Mouse (Mus musculus): ENCODE data around the gene Dusp23.

Gene Dusp23

DNA sequence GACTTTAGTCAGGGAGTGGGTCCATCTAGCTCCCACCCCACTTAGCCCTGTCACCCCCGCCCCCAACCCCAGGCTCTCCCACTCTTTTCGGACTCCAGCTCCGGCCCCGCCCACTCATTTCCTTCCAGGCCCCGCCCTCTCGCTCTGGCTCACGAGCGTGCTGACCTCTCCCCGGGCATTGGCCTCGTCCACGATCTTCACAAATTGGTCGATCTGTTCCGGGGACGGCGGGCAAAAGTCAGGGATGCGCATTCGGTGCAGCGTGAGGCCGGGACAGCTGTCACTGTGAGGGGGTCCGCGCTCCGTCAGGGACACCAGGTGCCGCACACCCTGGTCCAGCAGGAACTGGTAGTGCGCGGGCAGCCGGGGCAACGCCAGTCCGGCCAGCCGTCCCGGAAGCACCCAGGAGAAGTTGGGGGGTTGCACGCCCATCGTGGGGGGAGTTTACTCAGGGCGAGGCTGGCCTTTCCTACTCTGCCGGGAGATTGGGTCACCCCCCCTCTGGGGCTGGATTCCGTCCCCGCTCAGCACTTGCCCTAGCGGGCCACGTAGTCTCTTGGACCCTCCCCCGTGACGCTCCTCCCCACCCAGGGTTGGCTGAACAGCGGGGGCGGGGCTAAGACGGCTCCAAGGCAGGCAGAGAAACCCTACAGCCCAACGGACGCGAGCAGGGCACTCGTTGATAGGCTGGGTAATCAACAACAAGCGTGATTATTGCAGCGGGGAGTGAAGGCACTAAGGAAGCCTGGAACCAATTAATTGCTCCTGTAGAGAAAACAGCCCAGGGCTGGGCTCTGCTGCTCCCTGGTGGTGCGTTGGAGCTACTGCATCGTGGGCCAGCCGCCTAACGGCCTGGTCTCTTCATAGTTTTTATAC lies at the start of gene Dusp23:
Dusp23 (minus strand) TSS at position 512 of the 876 bp plus-strand sequence.
- in situ Hi-C loops (cut with MboI; ENCODE audit: low sequenced_read_pairs) = loop anchor here (25.0 kb wide), 2 partner anchors 220 to 755 kb away; no protein-coding TSS in a partner anchor

DNA sequence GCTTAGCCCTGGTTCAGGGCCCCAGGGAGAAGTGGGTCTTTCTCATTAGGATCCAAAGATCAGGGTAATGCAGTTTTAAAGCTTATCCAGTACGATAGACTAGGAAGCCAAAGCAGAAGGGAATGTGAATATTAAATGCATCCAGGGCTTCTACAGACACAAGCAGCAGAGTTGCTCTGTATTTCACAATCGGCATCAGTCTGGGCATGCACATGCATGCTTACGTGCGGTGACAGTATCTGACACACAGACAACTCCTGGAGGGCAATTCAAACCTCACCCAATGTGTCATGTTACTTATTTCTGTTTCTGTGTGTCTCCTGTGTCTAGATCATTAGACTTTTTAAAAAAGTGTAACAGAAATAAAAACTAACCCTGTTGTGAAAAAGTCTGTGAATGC lies 48.0 kb upstream of the Dusp23 start:
- in situ Hi-C loops (cut with MboI; ENCODE audit: low sequenced_read_pairs) = no loop called here

DNA sequence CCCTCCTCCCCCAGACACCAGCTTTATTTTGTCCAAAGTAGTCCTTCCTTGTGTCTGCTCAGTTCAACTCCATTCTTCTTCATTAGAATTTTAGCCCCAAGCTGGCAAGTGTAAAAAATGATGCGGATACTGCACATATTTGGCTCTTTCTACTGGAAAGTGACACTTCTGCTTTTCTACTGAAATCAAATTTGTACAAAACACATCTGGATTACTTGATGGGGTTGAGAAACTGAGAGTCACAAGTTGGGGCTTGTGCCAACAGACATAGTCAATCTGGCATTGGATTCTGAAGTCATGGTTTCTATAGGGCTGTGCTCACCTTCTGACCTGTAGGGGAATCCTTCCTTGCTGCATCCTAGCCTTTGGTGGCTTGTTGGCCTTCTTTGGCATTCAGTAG lies 38.0 kb upstream of the Dusp23 start:
- in situ Hi-C loops (cut with MboI; ENCODE audit: low sequenced_read_pairs) = no loop called here

DNA sequence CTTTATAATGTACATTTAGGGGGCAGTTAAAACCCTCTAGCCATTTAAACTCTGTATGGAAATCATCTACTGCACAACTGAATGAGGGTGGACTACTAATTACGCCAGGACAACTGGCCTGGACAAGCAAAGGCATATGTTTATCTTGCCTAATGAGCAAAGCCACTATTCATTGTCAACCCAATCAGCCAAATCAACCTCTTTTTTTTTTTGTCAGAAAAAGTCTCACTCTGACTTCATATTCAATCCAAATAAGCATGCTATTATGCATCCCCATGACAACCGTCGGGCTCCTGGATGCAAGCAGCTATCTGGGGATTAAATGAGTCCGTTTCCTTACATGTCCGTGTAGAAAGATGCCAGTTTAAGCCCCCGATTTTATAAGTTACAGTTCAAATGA lies 34.8 kb upstream of the Dusp23 start:
- in situ Hi-C loops (cut with MboI; ENCODE audit: low sequenced_read_pairs) = no loop called here

DNA sequence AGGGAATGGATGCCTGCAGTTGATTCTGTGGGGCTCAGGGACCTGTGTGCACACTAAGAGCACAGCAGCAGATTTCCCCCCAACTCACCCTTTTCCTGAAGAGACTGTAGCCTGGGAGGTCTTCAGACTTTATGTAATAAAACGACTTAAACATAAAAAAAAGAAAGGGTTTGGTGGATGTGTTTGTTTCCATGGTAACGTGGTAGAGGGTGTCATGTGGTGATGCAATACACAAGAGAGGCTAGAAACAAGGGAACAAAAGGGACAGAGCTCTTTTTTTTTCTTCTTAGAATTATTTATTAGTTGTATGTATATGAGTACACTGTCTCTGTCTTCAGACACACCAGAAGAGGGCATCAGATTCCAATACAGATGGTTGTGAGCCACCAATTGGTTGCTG lies 32.7 kb upstream of the Dusp23 start:
- in situ Hi-C loops (cut with MboI; ENCODE audit: low sequenced_read_pairs) = no loop called here

DNA sequence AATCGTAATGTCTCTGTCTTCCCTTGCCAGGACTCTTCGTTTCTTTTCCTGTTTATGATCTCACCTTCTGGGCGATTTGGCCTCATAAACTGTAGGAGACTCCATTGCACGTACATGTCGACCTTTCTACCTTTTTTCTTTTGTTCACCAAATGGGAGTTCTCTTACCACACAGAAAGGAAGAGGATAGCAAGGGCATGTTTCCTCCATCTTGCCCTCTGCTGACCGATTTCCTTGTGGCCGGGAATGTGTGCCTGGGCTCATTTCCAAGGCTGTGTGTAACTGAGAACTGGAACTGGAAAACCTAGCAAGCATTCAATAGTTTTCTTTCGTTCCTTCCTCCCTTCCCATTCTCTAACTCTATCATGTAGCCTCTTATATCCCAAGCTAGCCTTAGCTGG lies 26.9 kb upstream of the Dusp23 start:
- in situ Hi-C loops (cut with MboI; ENCODE audit: low sequenced_read_pairs) = no loop called here

DNA sequence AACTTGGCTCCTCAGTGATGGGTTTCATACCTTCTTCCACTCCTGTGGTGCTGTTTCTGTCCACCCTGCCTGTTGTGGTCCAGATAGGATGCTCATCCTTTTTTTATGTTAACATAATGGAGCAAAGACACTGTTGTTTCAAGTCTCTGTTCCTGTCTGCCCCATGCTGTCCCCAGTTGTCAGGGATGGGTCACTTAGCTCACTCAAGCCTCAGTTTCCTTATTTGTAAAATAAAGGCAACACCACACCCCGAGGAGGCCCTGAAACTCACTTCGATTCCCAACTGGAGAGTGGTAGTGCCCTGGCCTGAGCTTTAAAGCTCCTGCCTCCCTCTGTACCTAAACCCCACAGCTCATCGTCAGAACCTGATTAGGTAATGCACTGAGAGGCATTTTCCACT lies 24.5 kb upstream of the Dusp23 start:
- in situ Hi-C loops (cut with MboI; ENCODE audit: low sequenced_read_pairs) = no loop called here

DNA sequence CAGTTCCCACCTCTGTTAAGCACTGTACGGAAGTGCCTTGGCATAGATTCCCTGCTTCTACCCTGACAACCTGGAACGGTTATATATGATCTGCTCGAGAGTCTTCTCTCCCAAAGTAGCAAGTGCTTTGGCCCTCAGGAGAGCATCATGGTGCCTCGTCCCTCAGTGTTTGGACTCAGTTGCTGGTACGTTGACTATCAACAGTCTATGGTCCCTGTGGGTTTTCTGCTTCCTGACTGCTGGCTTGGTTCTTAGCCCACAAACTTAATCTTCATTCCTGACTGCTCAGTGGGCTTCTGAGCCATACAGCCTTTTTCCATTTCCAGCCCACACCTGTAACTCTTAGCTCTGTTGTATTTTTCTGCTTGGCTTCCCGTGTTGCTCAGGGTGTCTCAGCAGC lies 21.1 kb upstream of the Dusp23 start:
- in situ Hi-C loops (cut with MboI; ENCODE audit: low sequenced_read_pairs) = no loop called here

DNA sequence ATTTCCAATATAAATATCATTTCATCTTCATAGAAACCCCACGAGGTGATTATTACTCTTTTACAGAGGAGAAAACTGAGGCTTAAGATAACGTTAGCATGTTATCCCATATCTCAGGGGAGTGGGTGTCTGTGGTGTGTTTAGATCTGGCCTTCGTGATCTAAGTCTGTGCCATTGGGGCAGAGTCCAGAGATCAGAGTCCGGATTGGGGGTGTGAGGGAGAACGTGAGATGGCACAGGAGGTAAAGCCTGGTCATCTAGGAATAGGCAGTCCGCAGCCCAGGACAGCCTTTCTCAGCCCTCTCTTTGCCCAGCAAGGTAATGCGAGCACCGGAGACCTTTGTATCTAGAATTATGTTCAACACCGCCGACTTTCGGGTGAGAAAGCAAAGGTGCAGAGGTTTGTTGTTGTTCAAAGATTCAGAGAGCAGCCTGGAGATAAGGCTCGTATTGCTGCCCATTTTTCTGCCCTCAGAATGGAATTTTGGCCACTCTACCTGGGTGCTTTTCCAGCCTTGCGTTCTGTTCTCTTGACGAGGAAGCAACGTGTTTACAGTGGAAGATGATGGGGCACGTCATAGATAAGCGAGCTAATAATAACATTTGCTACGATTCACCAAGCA lies 19.4 kb upstream of the Dusp23 start:
- in situ Hi-C loops (cut with MboI; ENCODE audit: low sequenced_read_pairs) = no loop called here

DNA sequence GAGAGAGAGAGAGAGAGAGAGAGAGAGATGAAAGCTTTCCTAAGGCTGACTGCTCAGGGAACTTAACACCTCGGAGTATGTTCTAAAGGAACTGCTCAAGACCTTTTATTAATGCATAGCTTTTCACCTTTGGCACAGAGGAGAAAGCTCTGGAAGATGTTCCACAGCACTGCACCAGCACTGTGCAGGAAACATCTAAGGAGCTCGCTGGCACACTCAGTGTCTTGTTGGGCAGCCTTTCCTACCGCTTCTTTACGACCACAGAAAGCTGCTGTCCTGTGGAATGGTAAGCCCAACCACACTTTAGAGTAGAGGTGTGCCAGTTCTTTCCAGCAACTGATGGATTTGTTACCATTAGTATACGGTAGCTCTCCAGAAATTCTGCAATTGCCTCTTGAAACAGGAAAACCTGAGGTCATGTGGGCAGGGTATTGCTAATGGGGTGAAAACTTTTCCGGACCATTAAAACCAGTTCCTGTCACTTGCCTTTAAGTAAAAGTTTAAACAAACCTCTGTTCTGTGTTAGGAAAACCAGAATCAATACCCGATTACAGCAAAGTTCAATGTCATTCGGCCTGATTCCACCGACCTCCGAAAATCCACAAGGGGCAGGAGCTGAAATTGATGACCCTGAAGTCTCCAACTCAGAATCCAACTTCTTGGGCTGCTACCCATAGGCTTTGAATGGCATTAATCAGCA lies 18.7 kb upstream of the Dusp23 start:
- in situ Hi-C loops (cut with MboI; ENCODE audit: low sequenced_read_pairs) = no loop called here

DNA sequence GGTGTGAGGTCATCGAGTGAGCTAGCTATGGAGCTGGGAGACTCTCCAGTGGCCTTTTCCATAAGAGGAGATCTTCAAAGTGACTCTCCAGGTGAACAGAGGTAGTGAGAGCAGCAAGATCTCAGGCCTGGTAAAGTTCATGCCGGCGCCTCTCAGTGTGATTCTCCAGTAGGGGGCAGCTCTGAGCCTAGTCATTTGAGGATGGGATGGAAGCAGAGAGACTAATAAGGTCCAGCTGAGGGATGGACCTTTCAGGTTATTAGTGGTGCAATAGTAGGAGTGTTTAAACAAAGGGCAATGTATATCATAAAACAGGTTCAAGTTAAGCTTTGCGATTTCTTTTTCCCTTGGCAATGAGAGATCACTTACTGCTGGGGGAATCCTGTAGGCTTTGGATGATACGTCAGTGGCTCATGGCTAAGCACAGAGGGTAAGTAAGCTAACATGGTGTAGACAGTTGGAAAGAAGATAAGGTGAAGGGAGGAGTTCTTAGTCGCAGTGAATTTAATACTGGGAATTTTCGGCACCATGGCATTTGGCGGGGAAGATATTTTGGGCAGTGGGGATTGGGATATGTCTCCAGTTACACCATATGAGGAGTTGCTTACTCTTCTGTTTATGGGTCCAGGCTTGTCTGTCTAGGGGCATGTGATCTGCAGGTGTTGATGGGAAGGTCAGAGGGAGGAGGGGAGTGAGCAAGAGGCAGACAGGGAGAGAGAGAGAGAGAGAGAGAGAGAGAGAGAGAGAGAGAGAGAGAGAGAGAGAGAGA lies 17.9 kb upstream of the Dusp23 start:
- in situ Hi-C loops (cut with MboI; ENCODE audit: low sequenced_read_pairs) = no loop called here

DNA sequence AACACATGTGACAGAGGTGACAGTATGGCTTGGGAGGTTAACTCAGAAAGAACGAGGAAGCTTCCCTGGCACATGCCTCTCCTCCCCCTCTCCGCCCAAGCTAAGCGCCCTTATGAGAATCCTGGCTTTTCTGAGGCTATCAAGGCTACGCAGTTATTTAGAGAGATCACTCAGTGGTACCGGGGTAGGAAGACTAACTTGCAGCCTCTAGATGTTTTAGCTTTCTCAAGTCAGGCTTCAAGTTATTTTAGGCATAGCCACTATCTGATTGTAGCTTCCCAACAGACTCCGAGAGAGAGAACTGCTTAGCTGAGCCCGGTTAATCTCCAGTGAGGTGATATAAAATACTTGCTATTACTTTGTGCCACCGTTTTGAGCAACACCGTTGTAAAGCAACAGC lies 16.6 kb upstream of the Dusp23 start:
- in situ Hi-C loops (cut with MboI; ENCODE audit: low sequenced_read_pairs) = loop anchor here (25.0 kb wide), 2 partner anchors 237 to 738 kb away; no protein-coding TSS in a partner anchor

DNA sequence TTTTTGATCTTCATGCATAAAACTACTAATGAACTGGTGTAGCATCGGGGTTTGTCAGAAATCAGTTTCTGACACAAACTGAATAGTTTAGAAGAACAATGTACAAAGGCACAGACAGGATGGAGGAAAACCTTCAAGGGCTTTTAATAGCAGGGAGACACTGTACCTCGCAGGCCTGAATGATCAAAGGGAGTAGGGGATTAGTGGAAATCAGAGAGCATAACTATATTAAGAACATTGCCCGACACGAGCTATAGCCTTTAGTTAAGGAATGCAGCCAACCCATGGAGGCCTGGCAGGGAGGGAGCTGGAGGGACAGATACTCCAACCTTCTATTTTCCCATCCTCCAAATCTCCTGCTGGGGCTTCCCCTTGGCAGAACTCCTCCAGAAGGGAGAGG lies 14.5 kb upstream of the Dusp23 start:
- in situ Hi-C loops (cut with MboI; ENCODE audit: low sequenced_read_pairs) = loop anchor here (25.0 kb wide), 2 partner anchors 235 to 740 kb away; no protein-coding TSS in a partner anchor

DNA sequence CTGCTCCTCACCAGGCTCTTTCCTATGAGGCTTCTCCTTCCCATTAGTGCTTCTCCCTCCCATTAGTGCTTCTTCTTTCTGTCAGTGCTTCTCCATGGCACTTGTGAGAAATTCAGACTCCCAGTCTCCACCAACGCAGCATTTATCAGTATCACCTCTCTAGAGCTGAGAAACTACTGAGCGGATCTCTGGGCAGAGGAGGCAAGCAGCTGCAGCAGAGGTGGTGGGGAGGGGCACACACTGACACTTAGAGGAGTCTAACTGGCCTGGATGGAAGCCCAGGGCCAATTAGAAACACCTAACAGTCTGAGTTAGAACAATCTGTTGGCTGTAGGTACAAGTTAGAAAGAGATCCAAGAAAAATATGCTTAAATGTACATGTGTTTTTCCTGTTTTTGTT lies 6.0 kb upstream of the Dusp23 start:
- in situ Hi-C loops (cut with MboI; ENCODE audit: low sequenced_read_pairs) = loop anchor here (25.0 kb wide), 2 partner anchors 226 to 749 kb away; no protein-coding TSS in a partner anchor

DNA sequence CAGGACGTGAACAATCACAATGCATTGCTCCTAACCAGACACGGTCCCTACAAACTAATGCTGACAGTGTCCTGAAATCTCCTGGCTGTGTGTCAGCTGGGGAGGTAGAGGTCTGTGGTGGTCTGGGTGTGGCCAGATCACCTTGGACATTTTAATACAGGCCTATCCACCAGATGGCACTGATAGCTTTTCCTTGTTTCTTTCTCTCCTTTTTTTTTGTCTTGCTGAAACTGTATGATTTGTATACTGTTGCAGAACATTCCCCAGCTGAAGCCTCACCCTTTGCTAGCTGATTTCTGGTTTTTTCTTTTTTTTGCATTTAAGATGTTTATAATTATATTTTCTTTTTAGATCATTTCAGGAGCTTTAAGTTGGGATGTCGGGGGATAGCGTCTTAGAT lies 5.0 kb upstream of the Dusp23 start:
- in situ Hi-C loops (cut with MboI; ENCODE audit: low sequenced_read_pairs) = loop anchor here (25.0 kb wide), 2 partner anchors 226 to 750 kb away; no protein-coding TSS in a partner anchor

DNA sequence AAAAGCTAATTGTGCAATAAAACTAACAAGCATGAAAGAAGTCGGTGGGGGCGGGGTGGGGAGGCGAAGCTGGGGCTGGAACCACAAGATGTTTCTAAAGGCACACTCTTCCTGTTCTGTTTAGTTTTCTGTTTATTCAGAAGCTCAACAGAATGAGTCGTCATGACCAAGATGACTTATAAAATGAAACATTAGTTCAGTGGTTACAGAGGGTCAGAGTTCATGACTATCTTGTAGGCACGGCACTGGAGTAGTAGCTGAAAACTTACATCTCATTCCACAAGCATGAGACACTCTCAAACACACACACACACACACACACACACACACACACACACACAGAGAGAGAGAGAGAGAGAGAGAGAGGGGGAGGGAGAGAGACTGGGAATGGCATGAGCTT lies 3.5 kb upstream of the Dusp23 start:
- in situ Hi-C loops (cut with MboI; ENCODE audit: low sequenced_read_pairs) = loop anchor here (25.0 kb wide), 2 partner anchors 224 to 751 kb away; no protein-coding TSS in a partner anchor

DNA sequence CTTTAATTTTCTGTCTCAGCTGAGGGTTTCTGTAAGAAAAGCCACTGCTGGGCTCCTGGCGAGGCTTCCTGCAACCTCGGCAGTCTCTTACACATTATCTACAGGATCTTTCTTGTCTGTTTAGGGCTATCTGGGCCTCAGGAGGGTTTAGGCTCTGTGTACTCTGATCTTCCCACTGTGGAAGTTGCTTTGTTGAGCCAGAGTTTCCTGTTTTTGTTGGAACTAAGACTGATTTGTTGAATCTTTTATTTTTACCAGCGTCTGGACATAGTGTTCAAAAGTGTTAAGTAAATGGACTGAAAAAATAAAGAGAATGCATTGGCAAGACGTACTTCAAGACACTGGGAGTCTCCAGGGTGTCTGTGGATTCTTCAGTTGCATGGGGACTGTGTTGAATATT lies 2.5 kb upstream of the Dusp23 start:
- in situ Hi-C loops (cut with MboI; ENCODE audit: low sequenced_read_pairs) = loop anchor here (25.0 kb wide), 2 partner anchors 223 to 752 kb away; no protein-coding TSS in a partner anchor

DNA sequence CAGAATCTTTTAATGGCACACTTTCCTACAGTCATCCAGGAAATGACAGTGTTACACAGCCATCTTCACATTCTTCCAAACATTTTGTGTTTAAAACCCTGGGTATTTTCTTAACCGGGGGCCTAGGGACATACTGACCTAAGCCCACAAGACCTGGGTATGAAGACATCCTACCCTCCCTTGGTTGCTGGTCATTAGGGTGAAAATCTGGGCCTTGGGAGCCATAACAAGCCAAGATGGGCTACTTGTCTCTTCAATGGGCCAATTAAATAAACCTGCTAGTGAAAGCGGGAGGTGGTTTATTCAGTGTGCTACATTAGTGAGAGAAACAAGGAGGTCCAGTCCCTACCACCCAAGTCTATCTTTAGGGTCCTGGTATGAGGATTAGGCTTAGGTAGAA lies 1.4 kb upstream of the Dusp23 start:
- in situ Hi-C loops (cut with MboI; ENCODE audit: low sequenced_read_pairs) = loop anchor here (25.0 kb wide), 2 partner anchors 222 to 753 kb away; no protein-coding TSS in a partner anchor

DNA sequence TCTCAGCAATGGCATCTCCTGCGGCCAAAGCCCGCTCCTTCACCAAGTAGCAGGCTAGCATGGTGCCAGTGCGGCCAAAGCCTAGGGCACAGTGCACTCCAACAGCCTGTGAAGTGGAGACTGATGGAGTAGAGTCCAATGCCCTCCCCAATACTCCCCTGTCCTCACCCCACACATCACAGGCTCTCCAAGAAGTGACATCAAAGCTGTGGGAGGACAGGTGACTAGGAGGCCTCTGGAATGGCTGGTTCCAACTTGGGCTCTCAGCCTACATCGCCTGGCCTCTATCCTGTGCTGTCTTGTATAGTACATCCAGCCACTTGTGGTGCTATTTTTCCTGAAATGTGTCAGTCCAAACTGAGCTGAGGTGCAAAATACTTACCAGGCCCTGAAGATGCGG lies 1.0 kb downstream of the Dusp23 start:
- in situ Hi-C loops (cut with MboI; ENCODE audit: low sequenced_read_pairs) = loop anchor here (25.0 kb wide), 2 partner anchors 219 to 756 kb away; no protein-coding TSS in a partner anchor

DNA sequence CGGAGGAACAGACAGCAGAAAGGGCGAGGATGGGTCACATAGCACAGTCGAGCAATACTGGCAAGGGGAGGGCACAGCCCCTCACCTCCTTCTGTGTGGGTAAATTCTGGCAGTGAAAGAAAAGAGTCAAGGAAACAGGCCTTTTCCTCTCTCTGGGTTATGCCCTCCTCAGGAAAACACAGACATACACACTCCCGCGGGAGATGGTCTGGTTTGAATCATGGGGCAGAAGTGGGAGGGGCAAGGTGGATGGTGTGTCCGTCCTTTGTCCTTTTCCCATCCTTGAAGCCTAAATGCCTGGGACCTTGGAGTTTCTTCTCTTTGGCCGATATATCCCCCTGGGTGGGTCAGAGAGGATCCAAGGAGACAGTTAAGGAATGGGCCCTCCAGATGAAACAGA lies 2.9 kb downstream of the Dusp23 start:
- in situ Hi-C loops (cut with MboI; ENCODE audit: low sequenced_read_pairs) = loop anchor here (25.0 kb wide), 2 partner anchors 218 to 757 kb away; no protein-coding TSS in a partner anchor

Data from CH12F3 (cell line).